Mouse (Mus musculus) CH12.LX (cell line): Measurements from ENCODE around the gene Mrpl52. TPM values are rescaled to one million over a fixed set of nuclear protein-coding genes. Genes with fewer than 3 reads are reported as not detected.

ENCODE experiments used
- DNase-seq: peaks from one replicate; pipeline ENCODE4 v3.0.0-alpha.2; 2013; ENCODE audit errors: extremely low read depth
- H3K27ac ChIP-seq: 2 replicates; pipeline ENCODE4 v1.5.1; 2012; ENCODE audit warnings: low read depth, mild to moderate bottlenecking, control low read depth, moderate library complexity; ENCODE audit not compliant: insufficient read depth
- H3K27me3 ChIP-seq: replicated peaks from 2 replicates; pipeline ENCODE3; 2012; ENCODE audit warnings: inconsistent platforms
- H3K36me3 ChIP-seq, 2 experiments: replicated peaks in 1 of 2; 2 replicates each; pipeline versions ENCODE3 to v1.6.1; 2012; ENCODE audit warnings: inconsistent platforms in 1 of 2, low read length in 1 of 2, mild to moderate bottlenecking in 1 of 2, mixed read lengths in 1 of 2, moderate library complexity in 1 of 2; ENCODE audit not compliant: control insufficient read depth in 1 of 2, insufficient read depth in 1 of 2
- H3K4me1 ChIP-seq, 2 experiments: 2 replicates each; pipeline ENCODE4 v1.6.1; 2012; ENCODE audit warnings: inconsistent platforms in 1 of 2, moderate library complexity in 1 of 2; ENCODE audit not compliant: insufficient read depth in 2 of 2, control insufficient read depth in 1 of 2
- H3K4me2 ChIP-seq: 2 replicates; pipeline ENCODE4 v1.6.1; 2012; ENCODE audit warnings: low read depth, mild to moderate bottlenecking, control low read depth; ENCODE audit not compliant: poor library complexity, insufficient read depth, severe bottlenecking
- H3K4me3 ChIP-seq, 3 experiments: fragments of 150-350 bp in 1 of 3; sonication (generic) in 1 of 3; replicated peaks in 1 of 3; 2 replicates each; pipeline versions ENCODE3 to v1.5.1; 2011 to 2012; ENCODE audit warnings: low read depth in 2 of 3, low read length in 2 of 3, mild to moderate bottlenecking in 2 of 3, moderate library complexity in 2 of 3, control low read depth in 1 of 3, improper control_type of control experiment in 1 of 3, inconsistent platforms in 1 of 3, mixed read lengths in 1 of 3; ENCODE audit not compliant: poor library complexity in 1 of 3
- H3K79me2 ChIP-seq: replicated peaks from 2 replicates; pipeline ENCODE4 v1.6.1; 2012; ENCODE audit warnings: mild to moderate bottlenecking, moderate library complexity; ENCODE audit not compliant: control insufficient read depth, poor library complexity, insufficient read depth, severe bottlenecking; ENCODE audit errors: extremely low read depth
- H3K9ac ChIP-seq: 2 replicates; pipeline ENCODE4 v1.6.1; 2012; ENCODE audit warnings: low read depth, mild to moderate bottlenecking, control low read depth, moderate library complexity; ENCODE audit not compliant: insufficient read depth
- H3K9me3 ChIP-seq: replicated peaks from 2 replicates; pipeline ENCODE3; 2012; ENCODE audit warnings: low read length, inconsistent platforms, mixed read lengths
- CTCF ChIP-seq, 2 experiments: IDR thresholded peaks in 1 of 2; conservative IDR thresholded peaks in 1 of 2; 2 replicates each; pipeline ENCODE4 v1.5.1; 2011 to 2012; ENCODE audit warnings: low read depth in 2 of 2, low read length in 2 of 2, improper control_type of control experiment in 1 of 2, inconsistent platforms in 1 of 2, mild to moderate bottlenecking in 1 of 2, moderate library complexity in 1 of 2
- HCFC1 ChIP-seq: IDR thresholded peaks from 2 replicates; pipeline ENCODE4 v1.6.1; 2012; ENCODE audit warnings: low read depth, mild to moderate bottlenecking, inconsistent platforms, low read length, improper control_type of control experiment
- IRF4 ChIP-seq: IDR thresholded peaks from 2 replicates; pipeline ENCODE4 v1.6.1; 2014; ENCODE audit warnings: low read depth, mild to moderate bottlenecking, inconsistent platforms, low read length, improper control_type of control experiment
- KAT2A ChIP-seq: IDR thresholded peaks from 2 replicates; pipeline ENCODE4 v1.6.1; 2012; ENCODE audit warnings: low read length, improper control_type of control experiment, inconsistent platforms; ENCODE audit not compliant: insufficient replicate concordance
- MAX ChIP-seq: IDR thresholded peaks from 2 replicates; pipeline ENCODE4 v1.6.1; 2011; ENCODE audit warnings: low read length, improper control_type of control experiment
- MAZ ChIP-seq: IDR thresholded peaks from 2 replicates; pipeline ENCODE4 v1.6.1; 2012; ENCODE audit warnings: low read depth, mild to moderate bottlenecking, inconsistent platforms, low read length, improper control_type of control experiment, moderate library complexity
- MXI1 ChIP-seq: IDR thresholded peaks from 2 replicates; pipeline ENCODE4 v1.6.1; 2011; ENCODE audit warnings: mild to moderate bottlenecking, low read depth, low read length, improper control_type of control experiment
- MYC ChIP-seq: IDR thresholded peaks from 2 replicates; pipeline ENCODE4 v1.6.1; 2011; ENCODE audit warnings: low read depth, mild to moderate bottlenecking, improper control_type of control experiment, low read length
- NELFE ChIP-seq: IDR thresholded peaks from 2 replicates; pipeline ENCODE4 v1.6.1; 2011; ENCODE audit warnings: low read depth, low read length, improper control_type of control experiment
- NRF1 ChIP-seq: IDR thresholded peaks from 2 replicates; pipeline ENCODE4 v1.6.1; 2014; ENCODE audit warnings: low read depth, mild to moderate bottlenecking, inconsistent platforms, low read length, improper control_type of control experiment, moderate library complexity
- PAX5 ChIP-seq: IDR thresholded peaks from 2 replicates; pipeline ENCODE4 v1.6.1; 2012; ENCODE audit warnings: low read length, inconsistent platforms, mixed read lengths
- RAD21 ChIP-seq: IDR thresholded peaks from 2 replicates; pipeline ENCODE4 v1.6.1; 2011; ENCODE audit warnings: low read depth, mild to moderate bottlenecking, low read length, improper control_type of control experiment, moderate library complexity
- RCOR1 ChIP-seq: conservative IDR thresholded peaks from 2 replicates; pipeline ENCODE4 v1.6.1; 2012; ENCODE audit warnings: low read depth, mild to moderate bottlenecking, inconsistent platforms, low read length, improper control_type of control experiment
- SMC3 ChIP-seq: IDR thresholded peaks from 2 replicates; pipeline ENCODE4 v1.6.1; 2011; ENCODE audit warnings: low read depth, low read length, improper control_type of control experiment
- TBP ChIP-seq: conservative IDR thresholded peaks from 2 replicates; pipeline ENCODE4 v1.6.1; 2011; ENCODE audit warnings: low read depth, low read length, improper control_type of control experiment
- TCF12 ChIP-seq: IDR thresholded peaks from 2 replicates; pipeline ENCODE4 v1.6.1; 2014; ENCODE audit warnings: low read depth, mild to moderate bottlenecking, inconsistent platforms, low read length, improper control_type of control experiment
- USF1 ChIP-seq: IDR thresholded peaks from 2 replicates; pipeline ENCODE4 v1.6.1; 2014; ENCODE audit warnings: low read depth, mild to moderate bottlenecking, inconsistent platforms, low read length, improper control_type of control experiment
- ZC3H11A ChIP-seq: IDR thresholded peaks from 2 replicates; pipeline ENCODE4 v1.6.1; 2012; ENCODE audit warnings: low read depth, mild to moderate bottlenecking, inconsistent platforms, low read length, improper control_type of control experiment
- ZMIZ1 ChIP-seq: IDR thresholded peaks from 2 replicates; pipeline ENCODE4 v1.6.1; 2012; ENCODE audit warnings: low read depth, mild to moderate bottlenecking, inconsistent platforms, low read length, improper control_type of control experiment
- dilution Hi-C: fragments of 300-500 bp; cut with MboI; formaldehyde crosslinking; loops from 2 replicates; pipeline ENCODE4 v1.14.3; 2020; ENCODE audit warnings: low sequenced_read_pairs; ENCODE audit not compliant: extremely low pct_unique_long_range_greater_than_20kb, extremely low pct_ligation_motif_present
- in situ Hi-C: fragments of 300-500 bp; cut with MboI; formaldehyde crosslinking; loops from 3 replicates; pipeline ENCODE4 v1.14.3; 2019; ENCODE audit warnings: low sequenced_read_pairs, low pct_ligation_motif_present, low pct_unique_long_range_greater_than_20kb, mixed read lengths
- polyA plus RNA-seq: library from polyadenylated mRNA; unstranded; fragments of >175 nt; gene quantifications from 2 replicates; pipeline ENCODE4 v1.2.1, GENCODE M21; 2012; ENCODE audit warnings: low read depth; ENCODE audit not compliant: insufficient read length
- total RNA-seq, 2 experiments: library from RNA; depleted of rRNA; stranded (reverse); fragments of 300-350 nt in 1 of 2; fragments of >200 nt in 1 of 2; gene quantifications; 2 replicates each; pipeline ENCODE4 v1.2.3; 2012 to 2014

Gene Mrpl52
- total and polyA plus RNA-seq, 3 experiments: 87.9 to 309 (median 230) TPM

DNA sequence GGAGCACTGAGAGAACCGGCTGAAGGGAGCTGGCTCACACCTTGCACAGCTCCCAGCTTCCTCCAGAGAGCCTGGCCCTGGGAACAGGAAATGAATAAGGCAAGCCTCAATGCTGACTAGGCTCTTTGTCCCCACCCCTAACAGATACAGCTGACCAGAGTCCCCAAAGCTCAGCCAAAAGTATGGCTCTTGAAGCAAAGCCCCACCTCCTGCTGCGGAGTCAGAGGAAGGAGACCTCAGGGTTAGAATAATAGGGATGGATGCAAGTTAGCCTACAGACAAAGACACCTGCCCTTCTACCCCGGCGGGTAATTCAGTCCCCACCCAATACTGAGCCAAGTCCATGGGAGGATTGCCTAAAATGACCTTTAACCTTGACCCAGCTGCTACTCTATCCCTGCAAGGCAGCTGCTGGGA lies 43.3 kb upstream of the Mrpl52 start:
- no peak overlapping the region for H3K4me2 ChIP-seq
- H3K27me3 ChIP-seq: no peaks in the 10 kb centered on the region
- H3K4me3 ChIP-seq: no peak overlapping the region
- no peaks in the 10 kb centered on the region for H3K9me3 ChIP-seq
- H3K9ac ChIP-seq: no peak overlapping the region
- dilution Hi-C loops (no loop called here), in situ Hi-C loops (no loop called here)
- DNase-seq: no peak
- no peak overlapping the region for H3K27ac ChIP-seq
- peaks cover 23 to 79% of the 10 kb centered on the region in 2 experiments for H3K4me1 ChIP-seq
- peaks cover 33% of the 10 kb centered on the region for H3K79me2 ChIP-seq
- TF ChIP-seq SMC3: no peak
- TF ChIP-seq HCFC1: no peak
- TF ChIP-seq RAD21: no peak
- no peak for TF ChIP-seq NRF1
- TF ChIP-seq ZMIZ1: no peak
- no peak for TF ChIP-seq TBP
- no peak for TF ChIP-seq MXI1
- no peak for TF ChIP-seq MAZ
- TF ChIP-seq USF1: no peak
- TF ChIP-seq IRF4: no peak
- no peak for TF ChIP-seq NELFE
- TF ChIP-seq MAX: no peak
- no peak for TF ChIP-seq MYC
- TF ChIP-seq RCOR1: no peak
- no peak for TF ChIP-seq TCF12
- no peak for TF ChIP-seq ZC3H11A
- no peak for TF ChIP-seq KAT2A
- TF ChIP-seq PAX5: no peak
- H3K36me3 ChIP-seq: peaks cover 23 to 56% of the 10 kb centered on the region in 2 experiments

DNA sequence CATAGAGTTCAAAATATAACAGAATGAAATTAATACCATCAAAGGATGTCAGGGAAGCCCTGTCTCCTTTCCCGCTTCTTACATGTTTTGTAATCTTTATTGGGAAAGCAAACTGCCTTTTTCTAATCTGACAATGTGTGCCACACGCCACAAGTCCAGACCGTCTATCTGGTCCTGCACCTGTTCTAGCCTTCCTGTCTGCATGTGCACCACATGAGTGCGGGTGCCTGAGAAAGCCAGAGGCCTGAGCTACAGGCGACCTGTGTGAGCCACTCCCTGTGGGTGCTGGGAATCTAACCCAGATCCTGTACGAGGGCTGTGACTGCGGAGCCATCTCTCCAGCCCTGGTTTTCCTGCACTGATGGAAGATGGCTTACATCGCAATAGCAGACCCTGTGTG lies 42.3 kb upstream of the Mrpl52 start:
- no peak for TF ChIP-seq MAZ
- no peak for TF ChIP-seq CTCF (conservative IDR thresholded peaks at IDR 0.05 in 1 of 2, IDR thresholded peaks at IDR 0.05 in 1 of 2; ENCODE audit: low read depth in 2 of 2, low read length in 2 of 2)
- no peak for TF ChIP-seq USF1
- no peak for TF ChIP-seq ZC3H11A
- no peak for TF ChIP-seq RAD21
- H3K4me3 ChIP-seq: no peak overlapping the region

More for the DNA sequence above, 42.3 kb upstream of the Mrpl52 start:
- Histone ChIP-seq H3K27ac (no peak overlapping the region), H3K4me1 (peaks cover 23 to 69% of the 10 kb centered on the region in 2 experiments), H3K9ac (no peak overlapping the region), H3K27me3 (no peaks in the 10 kb centered on the region), H3K9me3 (no peaks in the 10 kb centered on the region), H3K79me2 (peaks cover 38% of the 10 kb centered on the region), H3K36me3 (peaks cover 23 to 58% of the 10 kb centered on the region in 2 experiments), H3K4me2 (no peak overlapping the region)
- dilution Hi-C loops: no loop called here
- in situ Hi-C loops: no loop called here
- no peak for DNase-seq
